Mouse (Mus musculus) heart, adult 11 months (tissue): Measurements from ENCODE around the gene Zfp446.
"Not testable (repeated sequence)": the region's sequence is repeated elsewhere in the genome, so short reads cannot be mapped to it uniquely, and the experiment has no call there.

Experiments used
- DNase-seq: peaks from one replicate; pipeline ENCODE4 v3.0.0; 2022

The Zfp446 gene

DNA sequence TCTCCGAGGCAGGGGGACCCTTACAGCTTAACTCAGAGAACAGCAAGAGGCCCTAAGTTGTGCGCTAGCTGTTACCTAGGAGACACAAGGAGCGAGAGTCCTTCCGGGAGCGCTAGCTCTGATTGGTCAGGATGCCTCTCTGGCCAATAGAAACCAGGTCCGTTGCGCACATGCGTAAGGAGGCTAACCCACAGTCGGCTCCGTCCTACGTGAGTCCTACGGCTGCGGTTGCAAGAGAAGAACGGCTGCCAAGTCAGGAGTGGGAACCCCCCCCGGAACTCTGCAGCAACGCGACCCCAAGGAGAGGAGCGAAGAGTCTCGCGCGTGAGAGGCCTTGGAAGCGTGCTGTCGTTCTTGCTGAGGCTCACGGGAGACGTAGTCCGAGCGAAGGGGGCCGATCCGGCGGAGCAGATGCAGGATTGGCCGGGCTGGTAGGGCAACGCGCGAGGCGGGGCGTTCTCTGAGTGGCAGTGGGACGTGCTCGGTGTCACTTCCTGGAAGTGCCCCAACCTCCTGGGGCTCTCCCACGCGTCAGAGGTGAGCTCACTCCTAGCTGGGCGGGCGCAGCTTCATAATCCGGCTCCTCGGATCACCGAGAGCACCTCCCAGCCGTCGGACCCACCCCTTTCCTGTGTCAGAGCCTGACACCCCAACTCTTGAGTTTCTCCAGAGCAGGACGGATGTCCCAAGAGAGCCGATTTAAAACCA lies at the start of gene Zfp446:
Gene Zfp446, plus strand, starts transcription at position 167 of the 708 bp plus-strand sequence.
- DNase-seq, result peak; percentile 100

GRCm38 (mm10) chr7:12933615-12934140 lies 44.0 kb upstream of the Zfp446 start:
- DNase-seq, result no peak

- DNase-seq, result no peak
These were observed 42.8 kb upstream of the Zfp446 start for GRCm38 (mm10) chr7:12934808-12935207.

DNA sequence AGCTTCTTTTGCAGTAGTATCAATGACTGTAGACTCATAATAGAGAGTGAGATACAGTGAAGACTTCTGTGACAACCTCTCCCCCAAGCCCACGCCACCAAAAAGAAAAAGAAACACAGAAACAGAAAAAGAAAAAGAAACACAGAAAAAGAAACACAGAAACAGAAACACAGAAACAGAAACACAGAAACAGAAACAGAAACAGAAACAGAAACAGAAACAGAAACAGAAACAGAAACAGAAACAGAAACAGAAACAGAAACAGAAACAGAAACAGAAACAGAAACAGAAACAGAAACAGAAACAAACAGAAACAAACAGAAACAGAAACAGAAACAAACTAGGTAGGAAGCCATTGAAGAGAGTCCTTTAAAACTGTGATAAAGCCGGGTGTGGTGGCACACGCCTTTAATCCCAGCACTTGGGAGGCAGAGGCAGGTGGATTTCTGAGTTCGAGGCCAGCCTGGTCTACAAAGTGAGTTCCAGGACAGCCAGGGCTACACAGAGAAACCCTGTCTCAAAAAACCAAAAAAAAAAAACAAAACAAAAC lies 40.3 kb upstream of the Zfp446 start:
- not testable (repeated sequence) for DNase-seq

- no peak for DNase-seq
These were observed 37.0 kb upstream of the Zfp446 start for GRCm38 (mm10) chr7:12940599-12940998.

DNA sequence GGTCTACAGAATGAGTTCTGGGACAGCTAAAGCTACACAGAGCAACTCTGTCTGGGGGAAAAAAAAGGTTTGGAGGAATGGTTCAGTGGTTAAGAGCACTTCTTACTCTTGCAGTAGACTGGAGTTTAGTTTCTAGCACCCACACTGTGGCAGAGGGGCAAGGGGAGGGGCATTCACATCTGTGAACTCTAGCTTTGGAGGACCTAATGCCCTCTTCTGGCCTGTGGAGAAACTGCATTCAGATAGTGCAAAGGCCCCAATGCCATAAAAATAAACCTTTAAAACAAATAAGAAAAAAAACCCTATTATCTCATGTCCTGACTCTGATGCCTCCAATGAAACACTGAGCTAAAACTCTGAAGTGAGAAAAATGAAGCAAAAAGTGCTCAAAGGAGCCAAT lies 34.2 kb upstream of the Zfp446 start:
- no peak for DNase-seq

DNA sequence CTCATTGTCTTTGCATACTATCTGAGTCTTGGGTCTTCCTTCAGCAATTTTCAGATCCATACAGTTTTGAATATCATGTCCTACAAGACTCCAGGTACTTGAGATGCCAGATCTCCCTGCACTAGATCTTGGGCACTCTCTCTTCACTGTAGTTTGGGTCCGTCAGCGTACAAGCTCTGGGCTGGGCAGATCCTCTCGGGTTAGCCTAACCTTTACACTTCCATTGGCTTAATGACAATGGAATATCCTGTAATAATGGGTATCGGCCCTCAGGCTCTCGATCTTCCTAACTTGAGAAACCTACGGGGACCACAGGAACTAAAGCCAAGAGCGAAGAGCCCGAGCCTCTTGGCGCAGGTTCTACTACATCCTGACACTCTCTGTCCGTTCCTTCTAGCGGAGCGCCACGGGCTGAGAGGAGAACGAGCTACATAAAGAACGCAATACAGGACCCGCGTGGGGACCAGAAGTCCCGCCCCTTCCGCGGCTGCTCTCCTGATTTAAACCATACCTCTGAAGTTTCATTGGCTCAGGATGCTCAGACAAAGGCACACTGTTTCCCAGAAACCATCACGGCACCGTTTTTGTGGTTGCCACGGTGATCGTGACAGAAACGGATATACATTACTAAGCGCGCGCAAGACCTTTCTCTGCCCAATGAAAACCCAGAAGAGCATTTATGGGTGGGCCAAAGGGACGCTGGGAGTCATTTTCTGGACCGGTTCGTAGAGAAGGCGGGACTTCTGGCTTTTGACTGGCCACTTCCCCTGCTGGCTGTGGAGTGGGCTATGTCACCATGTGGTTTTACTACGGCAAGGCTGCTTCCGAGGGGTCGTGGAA lies 28.4 kb upstream of the Zfp446 start:
- DNase-seq, result peak; percentile 100

- DNase-seq, result no peak
These were observed 27.8 kb upstream of the Zfp446 start for GRCm38 (mm10) chr7:12949872-12950229.

DNA sequence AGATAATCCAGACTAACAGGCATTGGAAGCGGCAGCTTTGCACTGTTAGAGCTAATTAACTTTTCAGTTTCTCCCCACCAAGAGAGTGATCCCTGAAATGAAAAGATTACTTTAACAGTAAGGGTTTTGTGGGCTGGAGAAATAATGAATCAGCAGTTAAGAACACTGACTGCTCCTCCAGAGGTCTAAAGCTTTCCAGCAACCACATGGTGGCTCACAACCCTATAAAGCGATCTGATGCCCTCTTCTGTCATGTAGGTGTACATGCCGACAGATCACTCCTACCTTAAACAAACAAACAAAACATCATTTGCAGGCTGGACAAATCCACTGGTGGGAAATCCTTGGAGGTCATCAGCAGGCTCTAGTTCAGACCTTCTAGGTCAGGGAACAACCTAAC lies 22.8 kb upstream of the Zfp446 start:
- no peak for DNase-seq

GRCm38 (mm10) chr7:12957511-12957910 lies 20.1 kb upstream of the Zfp446 start:
- DNase-seq, result no peak

- DNase-seq, result no peak
These were observed 18.7 kb upstream of the Zfp446 start for GRCm38 (mm10) chr7:12958948-12959347.

GRCm38 (mm10) chr7:12959718-12960117 lies 17.9 kb upstream of the Zfp446 start:
- DNase-seq, result no peak

GRCm38 (mm10) chr7:12961511-12962141 lies 16.0 kb upstream of the Zfp446 start:
- peak; percentile 97 for DNase-seq

- DNase-seq, result peak; percentile 99
These were observed 12.0 kb upstream of the Zfp446 start, which contains the start of gene Zfp324 for GRCm38 (mm10) chr7:12965678-12966091. Gene Zfp324, plus strand, starts transcription at chr7:12965838.

- no peak for DNase-seq
These were observed 11.4 kb upstream of the Zfp446 start for GRCm38 (mm10) chr7:12966104-12966845.

GRCm38 (mm10) chr7:12970906-12971305 lies 6.7 kb upstream of the Zfp446 start:
- no peak for DNase-seq

GRCm38 (mm10) chr7:12978931-12979722 lies 1.5 kb downstream of the Zfp446 start:
- peak; percentile 93 for DNase-seq

DNA sequence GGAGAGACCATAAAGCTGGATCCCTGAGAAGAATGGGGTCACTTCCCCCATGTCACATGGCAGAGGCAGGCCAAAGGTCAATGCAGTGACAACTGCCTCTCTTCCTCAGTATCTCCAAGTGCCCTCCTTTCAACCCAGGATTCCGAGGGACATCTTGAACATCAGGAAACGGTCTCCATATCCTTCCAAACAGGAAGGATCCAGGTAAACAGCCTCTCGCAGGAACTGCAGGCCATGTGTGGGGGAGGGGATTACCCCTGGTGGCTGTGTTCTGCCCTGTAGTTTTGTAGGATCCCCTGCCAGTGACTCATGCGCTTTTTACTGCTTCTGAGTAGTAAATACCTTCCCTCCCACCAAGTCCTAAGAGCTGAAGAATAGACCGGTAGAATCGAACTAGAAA lies 2.1 kb downstream of the Zfp446 start:
- no peak for DNase-seq

DNA sequence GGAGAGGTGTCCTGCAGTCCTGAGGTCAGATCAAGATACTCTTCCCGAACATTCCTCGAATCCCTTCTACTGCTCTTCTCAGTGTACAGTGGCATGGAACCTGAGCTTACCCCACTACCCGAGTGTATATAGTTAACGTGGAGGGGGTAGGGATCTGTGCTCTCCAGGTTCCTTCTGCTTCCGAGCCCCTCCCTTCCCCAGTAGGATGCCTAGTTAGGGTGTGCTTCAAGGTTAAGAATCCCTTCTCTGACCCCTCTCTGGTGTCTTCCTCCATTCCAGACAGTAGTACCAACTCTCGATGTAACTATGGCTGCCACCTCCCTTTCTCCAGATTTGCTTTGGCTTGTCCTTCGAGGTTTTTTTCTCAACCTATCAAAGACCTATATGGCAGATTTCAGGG lies 2.6 kb downstream of the Zfp446 start:
- no peak for DNase-seq

GRCm38 (mm10) chr7:12985724-12986123 lies 8.1 kb downstream of the Zfp446 start:
- no peak for DNase-seq

DNA sequence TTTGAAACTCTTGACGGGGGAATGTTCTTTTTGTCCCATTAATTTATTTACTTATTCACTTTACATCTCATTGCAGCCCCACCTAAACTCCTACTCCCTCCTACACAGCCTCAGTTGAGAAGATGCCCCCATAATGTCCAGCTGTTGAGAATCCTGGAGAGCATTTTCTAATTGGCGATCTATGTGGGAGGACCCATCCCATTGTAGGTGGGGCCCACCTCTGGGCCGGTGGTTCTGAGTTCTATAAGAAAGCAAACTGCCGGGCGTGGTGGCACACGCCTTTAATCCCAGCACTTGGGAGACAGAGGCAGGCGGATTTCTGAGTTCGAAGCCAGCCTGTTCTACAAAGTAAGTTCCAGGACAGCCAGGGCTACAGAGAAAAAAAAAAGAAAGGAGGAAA lies 9.3 kb downstream of the Zfp446 start:
- no peak for DNase-seq
